Mouse (Mus musculus): ENCODE data around the gene Terb2.
"Not testable (repeated sequence)": the region's sequence is repeated elsewhere in the genome, so short reads cannot be mapped to it uniquely, and the experiment has no call there.

The Terb2 gene

GRCm38 (mm10) chr2:122162529-122162928 is 23.5 kb upstream of the Terb2 start:
- DNase-seq, result no peak

GRCm38 (mm10) chr2:122163430-122164195 is 22.5 kb upstream of the Terb2 start:
- no peak for DNase-seq

- DNase-seq, result no peak
Measured at GRCm38 (mm10) chr2:122164293-122164692, 21.8 kb upstream of the Terb2 start.

- no peak for DNase-seq
Measured at GRCm38 (mm10) chr2:122171292-122171691, 14.8 kb upstream of the Terb2 start.

GRCm38 (mm10) chr2:122172188-122172587 is 13.9 kb upstream of the Terb2 start:
- no peak for DNase-seq

GRCm38 (mm10) chr2:122180051-122180822 is 5.8 kb upstream of the Terb2 start:
- no peak for DNase-seq

GRCm38 (mm10) chr2:122185086-122185485 is 986 bp upstream of the Terb2 start:
- DNase-seq, result no peak

GRCm38 (mm10) chr2:122186751-122187150 is 679 bp downstream of the Terb2 start:
- DNase-seq, result no peak

GRCm38 (mm10) chr2:122191849-122192248 is 5.8 kb downstream of the Terb2 start:
- DNase-seq, result no peak

GRCm38 (mm10) chr2:122194509-122194929 is 8.4 kb downstream of the Terb2 start:
- DNase-seq, result no peak

- DNase-seq, result no peak
Measured at GRCm38 (mm10) chr2:122201501-122201900, 15.4 kb downstream of the Terb2 start.

- DNase-seq, result no peak
Measured at GRCm38 (mm10) chr2:122206440-122207107, 20.5 kb downstream of the Terb2 start.

- no peak for DNase-seq
Measured at GRCm38 (mm10) chr2:122210534-122211228, 24.6 kb downstream of the Terb2 start.

- DNase-seq, result not testable (repeated sequence)
Measured at GRCm38 (mm10) chr2:122217075-122217474, 31.0 kb downstream of the Terb2 start.

- no peak for DNase-seq
Measured at GRCm38 (mm10) chr2:122218234-122218633, 32.2 kb downstream of the Terb2 start.

GRCm38 (mm10) chr2:122221378-122221777 is 35.3 kb downstream of the Terb2 start:
- DNase-seq, result no peak

GRCm38 (mm10) chr2:122221798-122222197 is 35.7 kb downstream of the Terb2 start:
- DNase-seq, result no peak

GRCm38 (mm10) chr2:122222272-122222671 is 36.2 kb downstream of the Terb2 start:
- no peak for DNase-seq

- no peak for DNase-seq
Measured at GRCm38 (mm10) chr2:122223654-122224053, 37.6 kb downstream of the Terb2 start.

- DNase-seq, result no peak
Measured at GRCm38 (mm10) chr2:122230395-122230794, 44.3 kb downstream of the Terb2 start.

- no peak for DNase-seq
Measured at GRCm38 (mm10) chr2:122231616-122232015, 45.5 kb downstream of the Terb2 start.

- no peak for DNase-seq
Measured at GRCm38 (mm10) chr2:122233341-122233740, 47.3 kb downstream of the Terb2 start.

Data from cerebellum, postnatal 36 days (tissue).